Mouse (Mus musculus) gastrocnemius, adult 2 months (tissue): ENCODE results near the gene Sntb2. TPM values are rescaled to one million over a fixed set of nuclear protein-coding genes. Genes with fewer than 3 reads are reported as not detected.
"Not testable (repeated sequence)": the region's sequence is repeated elsewhere in the genome, so short reads cannot be mapped to it uniquely, and the experiment has no call there.

Experiments used
- DNase-seq: peaks from one replicate; pipeline ENCODE4 v3.0.0; 2022
- H3K27ac ChIP-seq: fragments of 200-600 bp; 2 replicates; pipeline ENCODE4 v1.8.1; 2022; ENCODE audit warnings: mild to moderate bottlenecking
- H3K4me3 ChIP-seq: fragments of 200-600 bp; 2 replicates; pipeline ENCODE4 v1.8.1; 2022; ENCODE audit warnings: mild to moderate bottlenecking, moderate library complexity
- CTCF ChIP-seq: fragments of 200-600 bp; IDR thresholded peaks from 2 replicates; pipeline ENCODE4 v1.8.1; 2022; ENCODE audit warnings: antibody characterized with exemption, mild to moderate bottlenecking, moderate library complexity
- intact Hi-C: fragments of 180-260 bp; cut with DNase I; formaldehyde crosslinking; loops from one replicate; pipeline ENCODE4 v1.15.1; 2025
- total RNA-seq, 2 experiments: library from RNA; stranded (reverse); gene quantifications; 2 replicates each; pipeline ENCODE4 v1.2.3; 2021

The Sntb2 gene
- total RNA-seq, 2 experiments from 2014 or later, result 3.5 to 5.1 TPM

GRCm38 (mm10) chr8:107030650-107031576, 95.4 kb downstream of the Sntb2 start, which contains the start of gene Vps4a:
Gene Vps4a (plus strand): TSS chr8:107031222.
- intact Hi-C loops, result loop anchor here (1.0 kb wide), 2 partner anchors 15 to 25 kb away; partner anchors contain the start of genes Cog8 and Nip7
- DNase-seq, result peak; percentile 98

DNA sequence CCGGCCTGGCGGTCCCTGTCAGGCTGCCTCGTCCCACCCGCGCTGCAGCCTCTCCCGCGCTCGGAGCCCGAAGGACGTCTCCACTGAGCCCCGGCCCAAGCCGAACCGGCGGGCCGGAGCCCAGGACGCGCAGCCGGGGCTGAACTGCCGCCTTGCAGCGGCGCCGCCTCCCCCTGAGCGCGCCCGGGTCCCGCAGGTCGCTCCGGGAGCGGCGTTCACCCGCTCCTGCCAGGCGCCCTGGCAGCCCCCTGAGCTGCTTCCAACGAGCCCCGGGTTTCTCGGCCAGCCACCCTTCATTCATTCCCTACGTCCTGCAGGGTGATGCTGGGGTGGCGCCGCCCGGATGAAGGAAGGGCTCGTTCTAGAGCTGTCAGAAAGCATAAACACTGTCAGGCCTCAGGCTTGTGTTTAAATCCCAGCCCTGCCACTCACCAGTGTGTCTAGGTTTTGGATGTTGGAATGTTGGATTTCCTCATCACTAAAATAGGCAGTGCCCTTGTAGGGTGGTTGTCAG, 96.1 kb downstream of the Sntb2 start:
- intact Hi-C loops, result loop anchor here (1.0 kb wide), 2 partner anchors 15 to 25 kb away; partner anchors contain the start of genes Cog8 and Nip7
- no peak for TF ChIP-seq CTCF
- Histone ChIP-seq H3K27ac (peak overlapping the region; percentile 92), H3K4me3 (peak overlapping the region; percentile 91)
- no peak for DNase-seq

More at GRCm38 (mm10) chr8:107030650-107031576, 95.4 kb downstream of the Sntb2 start, which contains the start of gene Vps4a:
- peak within 1 kb of the TSS; percentile 91 for H3K4me3 ChIP-seq
- H3K27ac ChIP-seq, result peak within 1 kb of the TSS; percentile 92
- TF ChIP-seq CTCF, result peak; percentile 97

DNA sequence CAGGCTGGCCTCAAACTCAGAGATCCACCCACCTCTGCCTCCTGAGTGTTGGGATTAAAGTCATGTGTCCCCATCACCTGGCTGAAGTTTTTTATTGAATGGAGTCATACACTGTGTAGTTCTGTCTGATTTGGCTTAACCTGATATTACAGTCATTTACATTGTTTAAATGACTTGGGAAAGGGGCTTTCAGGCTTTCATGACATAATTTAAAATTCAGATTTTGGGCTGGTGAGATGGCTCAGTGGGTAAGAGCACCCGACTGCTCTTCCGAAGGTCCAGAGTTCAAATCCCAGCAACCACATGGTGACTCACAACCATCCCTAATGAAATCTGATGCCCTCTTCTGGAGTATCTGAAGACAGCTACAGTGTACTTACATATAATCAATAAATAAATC, 98.1 kb downstream of the Sntb2 start:
- H3K4me3 ChIP-seq, H3K27ac ChIP-seq, DNase-seq, intact Hi-C loops: not testable (repeated sequence)

- TF ChIP-seq CTCF, result no peak
- no peak for DNase-seq
- intact Hi-C loops, result no loop called here
- no peak overlapping the region for H3K4me3 ChIP-seq
- H3K27ac ChIP-seq, result no peak overlapping the region
Measured at GRCm38 (mm10) chr8:107035641-107036040, 100.1 kb downstream of the Sntb2 start.

GRCm38 (mm10) chr8:107036626-107037025, 101.1 kb downstream of the Sntb2 start:
- no peak for DNase-seq
- Histone ChIP-seq H3K27ac (no peak overlapping the region), H3K4me3 (no peak overlapping the region)
- intact Hi-C loops, result no loop called here
- TF ChIP-seq CTCF, result no peak

DNA sequence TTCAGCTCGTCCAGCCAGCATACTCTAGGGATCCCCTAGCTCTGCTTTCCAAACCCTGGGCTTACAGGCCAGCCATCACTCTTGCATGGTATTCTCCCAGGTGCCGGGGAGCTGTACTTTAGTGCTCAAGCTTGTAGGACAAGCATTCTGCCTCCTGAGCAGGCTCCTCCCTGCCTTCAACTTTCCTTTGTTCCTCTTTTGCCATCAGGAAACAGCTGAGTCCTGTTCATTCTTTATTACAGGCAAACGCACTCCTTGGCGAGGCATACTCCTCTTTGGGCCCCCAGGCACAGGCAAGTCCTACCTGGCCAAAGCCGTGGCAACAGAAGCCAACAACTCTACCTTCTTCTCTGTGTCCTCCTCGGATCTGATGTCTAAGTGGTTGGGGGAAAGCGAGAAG, 105.1 kb downstream of the Sntb2 start:
- intact Hi-C loops, result no loop called here
- no peak for TF ChIP-seq CTCF
- DNase-seq, result no peak
- no peak overlapping the region for H3K4me3 ChIP-seq
- no peak overlapping the region for H3K27ac ChIP-seq

DNA sequence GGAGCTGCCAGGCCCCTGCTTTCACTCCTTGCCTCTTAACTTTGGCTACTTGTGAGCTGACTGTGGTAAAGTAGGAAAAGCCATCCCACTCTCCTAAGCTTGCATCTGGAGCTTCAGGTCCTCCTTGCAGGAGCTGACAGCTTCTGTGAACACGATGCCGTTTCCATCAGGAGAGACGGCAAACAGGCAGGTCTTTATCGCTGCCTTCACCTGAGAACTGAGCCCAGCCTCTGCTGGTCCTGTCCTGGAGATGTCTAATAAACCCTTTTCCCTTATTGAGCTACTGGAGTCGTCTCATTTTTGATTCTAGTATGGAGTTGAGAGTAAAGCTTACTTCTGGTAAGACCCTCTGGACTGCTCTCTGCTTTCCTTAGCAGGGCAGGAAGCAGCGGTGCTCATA, 109.9 kb downstream of the Sntb2 start:
- no peak for DNase-seq
- intact Hi-C loops, result no loop called here
- no peak for TF ChIP-seq CTCF

DNA sequence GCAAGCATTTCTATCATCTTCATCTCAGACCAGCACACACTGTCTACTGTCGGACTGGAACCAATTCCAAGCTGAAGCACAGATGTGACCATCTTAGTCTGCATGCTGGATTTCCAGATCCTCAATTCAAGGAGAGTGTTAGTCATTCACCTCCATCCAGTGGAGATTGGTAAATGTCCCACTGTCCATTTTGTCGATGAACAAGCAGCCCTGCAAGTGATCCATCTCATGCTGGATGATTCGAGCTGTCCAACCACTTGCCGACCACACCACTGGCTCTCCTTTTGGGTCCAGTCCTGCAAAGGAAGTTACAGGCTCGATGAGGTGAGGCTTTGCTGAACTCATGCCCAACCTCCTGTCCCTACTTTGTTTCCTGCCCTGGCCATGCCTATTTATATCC, 111.4 kb downstream of the Sntb2 start:
- H3K27ac ChIP-seq, result peak overlapping the region; percentile 94
- peak; percentile 29 for DNase-seq
- intact Hi-C loops, result loop anchor here (1.0 kb wide), 1 partner anchor 16 kb away; the partner anchor contains the start of gene Vps4a
- peak overlapping the region; percentile 93 for H3K4me3 ChIP-seq
- TF ChIP-seq CTCF, result no peak

More for the DNA sequence above, 109.9 kb downstream of the Sntb2 start:
- H3K27ac ChIP-seq, result no peak overlapping the region
- no peak overlapping the region for H3K4me3 ChIP-seq

GRCm38 (mm10) chr8:107048061-107048941, 112.8 kb downstream of the Sntb2 start, which contains the start of gene Pdf:
Gene Pdf (minus strand): TSS chr8:107048614.
- TF ChIP-seq CTCF, result no peak
- peak; percentile 91 for DNase-seq
- H3K4me3 ChIP-seq, result peak within 1 kb of the TSS; percentile 93
- H3K27ac ChIP-seq, result peak within 1 kb of the TSS; percentile 94
- intact Hi-C loops, result no loop called here

GRCm38 (mm10) chr8:107049480-107049879, 113.9 kb downstream of the Sntb2 start:
- intact Hi-C loops, result no loop called here
- Histone ChIP-seq H3K4me3 (peak overlapping the region; percentile 93), H3K27ac (peak overlapping the region; percentile 94; the same call in 1 of the 2 replicates)
- no peak for DNase-seq
- no peak for TF ChIP-seq CTCF

- no peak overlapping the region for H3K27ac ChIP-seq
- intact Hi-C loops, result no loop called here
Measured at GRCm38 (mm10) chr8:107052046-107052445, 116.5 kb downstream of the Sntb2 start.

More at GRCm38 (mm10) chr8:107052046-107052445, 116.5 kb downstream of the Sntb2 start:
- no peak for DNase-seq
- no peak overlapping the region for H3K4me3 ChIP-seq
- no peak for TF ChIP-seq CTCF
